Mouse (Mus musculus): ENCODE measurements around the gene 1700029P11Rik. TPM values are rescaled to one million over a fixed set of nuclear protein-coding genes. Genes with fewer than 3 reads are reported as not detected.

The 1700029P11Rik gene
- not detected in 2 replicates for polyA plus RNA-seq (2012; rRNA removed)

DNA sequence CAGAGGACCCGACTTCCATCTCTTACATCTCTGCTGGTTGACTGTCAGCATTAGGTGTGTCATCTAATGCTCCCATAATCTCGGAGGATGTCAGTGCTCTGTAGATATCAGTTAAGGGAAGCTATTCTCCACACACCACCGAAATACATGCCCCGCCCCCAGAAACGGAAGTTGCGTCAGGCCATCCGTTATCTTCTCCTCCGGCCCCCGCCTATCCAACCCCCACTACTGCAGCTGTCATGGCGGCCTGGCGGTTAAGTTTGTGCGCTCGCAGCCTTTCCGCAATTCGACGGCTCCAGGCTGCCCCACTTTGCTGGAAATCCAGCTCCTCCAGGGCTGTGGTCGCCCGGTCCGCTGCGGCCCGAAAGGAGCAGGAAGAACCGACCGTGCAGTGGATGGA is at the start of gene 1700029P11Rik:
TSS of gene 1700029P11Rik (plus strand) at position 220 of the 400 bp plus-strand sequence.

GRCm38 (mm10) chr15:81936679-81937078 is 43.7 kb upstream of the 1700029P11Rik start, which contains the start of gene Csdc2:
Gene Csdc2, plus strand, starts transcription at chr15:81936759.

DNA sequence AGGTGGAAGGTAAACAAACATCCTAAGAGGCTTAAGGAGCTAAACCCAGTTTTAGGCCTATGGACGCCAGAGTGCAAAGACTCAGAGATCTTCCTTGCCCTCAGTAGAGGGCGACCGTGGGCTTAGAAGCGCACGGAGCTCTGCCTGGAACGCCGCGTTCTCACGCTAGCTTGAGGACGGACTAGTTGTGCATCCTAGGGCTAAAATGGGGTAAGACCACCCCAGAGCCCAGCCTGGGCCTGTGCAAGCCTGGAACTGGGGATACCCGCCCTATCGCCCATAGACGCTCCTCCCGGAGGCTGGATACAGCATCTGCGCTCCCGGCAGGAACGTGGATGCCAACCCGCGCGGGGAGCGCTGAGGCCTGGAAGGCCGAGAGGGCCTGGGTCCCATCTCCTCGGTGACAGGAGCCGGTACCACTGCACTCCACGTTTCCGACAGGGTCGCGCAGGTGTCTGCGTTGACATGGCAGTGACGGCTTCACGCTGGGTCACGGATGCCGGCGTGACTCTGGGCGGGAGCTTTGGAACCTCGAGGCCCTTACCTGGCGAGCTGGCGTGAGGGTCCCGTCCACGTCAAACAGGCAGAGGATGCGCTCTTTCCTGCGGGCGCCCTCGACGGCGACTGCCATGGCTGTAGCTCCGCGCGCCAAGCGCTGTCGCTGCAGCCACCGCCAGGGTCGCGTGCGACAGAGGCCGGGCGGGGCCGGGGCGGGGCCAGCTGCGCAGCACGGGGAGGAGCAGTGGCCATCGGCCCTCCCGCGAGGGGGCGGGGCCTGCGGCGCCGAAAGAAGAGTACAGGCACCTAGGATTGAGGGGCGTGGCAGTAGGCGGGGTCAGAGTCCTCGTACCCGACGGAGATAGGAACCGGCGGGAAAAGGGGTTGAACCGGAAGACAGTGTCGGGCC is 19.9 kb upstream of the 1700029P11Rik start, which contains the start of gene Pmm1:
TSS of gene Pmm1 (minus strand) at position 760 of the 907 bp plus-strand sequence.

GRCm38 (mm10) chr15:81987646-81988045 is 7.3 kb downstream of the 1700029P11Rik start, which contains the start of gene Xrcc6:
Gene Xrcc6, plus strand, starts transcription at chr15:81987835.

Other genes starting within 250 kb of the 1700029P11Rik start
- 57.9 and 65.1 TPM in 2 replicates for gene Zc3h7b, start 235.5 kb upstream of the 1700029P11Rik start, polyA plus RNA-seq (2012; rRNA removed)
- 112 and 211 TPM in 2 replicates for gene Rangap1, start 235.0 kb upstream of the 1700029P11Rik start, polyA plus RNA-seq (2012; rRNA removed)
- 30.6 and 34.0 TPM in 2 replicates for gene Tef, start 178.1 kb upstream of the 1700029P11Rik start, polyA plus RNA-seq (2012; rRNA removed)
- 15.6 and 16.6 TPM in 2 replicates for gene Tob2, start 121.7 kb upstream of the 1700029P11Rik start, polyA plus RNA-seq (2012; rRNA removed)
- 134 and 140 TPM in 2 replicates for gene Phf5a, start 108.6 kb upstream of the 1700029P11Rik start, polyA plus RNA-seq (2012; rRNA removed)
- 153 and 168 TPM in 2 replicates for gene Aco2, start 108.2 kb upstream of the 1700029P11Rik start, polyA plus RNA-seq (2012; rRNA removed)
- 22.2 and 24.0 TPM in 2 replicates for gene Polr3h, start 54.3 kb upstream of the 1700029P11Rik start, polyA plus RNA-seq (2012; rRNA removed)
- 11.6 and 15.1 TPM in 2 replicates for gene Csdc2, start 43.8 kb upstream of the 1700029P11Rik start, polyA plus RNA-seq (2012; rRNA removed)
- 37.8 and 50.3 TPM in 2 replicates for gene Pmm1, start 19.6 kb upstream of the 1700029P11Rik start, polyA plus RNA-seq (2012; rRNA removed)
- 39.3 and 44.3 TPM in 2 replicates for gene Xrcc6, start 7.3 kb downstream of the 1700029P11Rik start, polyA plus RNA-seq (2012; rRNA removed)
- 20.3 and 29.7 TPM in 2 replicates for gene Desi1, start 53.3 kb downstream of the 1700029P11Rik start, polyA plus RNA-seq (2012; rRNA removed)
- 88.9 and 164 TPM in 2 replicates for gene Snu13, start 67.1 kb downstream of the 1700029P11Rik start, polyA plus RNA-seq (2012; rRNA removed)
- 0.01 TPM in 1 of 2 replicates, not detected in the other for gene 4930407I10Rik, start 78.6 kb downstream of the 1700029P11Rik start, polyA plus RNA-seq (2012; rRNA removed)
- 0.06 and 0.10 TPM in 2 replicates for gene Mei1, start 89.5 kb downstream of the 1700029P11Rik start, polyA plus RNA-seq (2012; rRNA removed)
- 23.7 and 25.0 TPM in 2 replicates for gene Ccdc134, start 147.4 kb downstream of the 1700029P11Rik start, polyA plus RNA-seq (2012; rRNA removed)
- gene Srebf2, start 166.6 kb downstream of the 1700029P11Rik start, polyA plus RNA-seq (2012; rRNA removed): 120 and 126 TPM in 2 replicates
- gene Shisa8, start 232.3 kb downstream of the 1700029P11Rik start, polyA plus RNA-seq (2012; rRNA removed): 0.57 and 1.2 TPM in 2 replicates
- gene Tnfrsf13c, start 243.8 kb downstream of the 1700029P11Rik start, polyA plus RNA-seq (2012; rRNA removed): 0.14 and 0.28 TPM in 2 replicates